Mouse (Mus musculus): ENCODE data around the gene Unc45b.
A peak's percentile ranks its signal among the peaks of the same experiment; 100 is the strongest.

Gene Unc45b

DNA sequence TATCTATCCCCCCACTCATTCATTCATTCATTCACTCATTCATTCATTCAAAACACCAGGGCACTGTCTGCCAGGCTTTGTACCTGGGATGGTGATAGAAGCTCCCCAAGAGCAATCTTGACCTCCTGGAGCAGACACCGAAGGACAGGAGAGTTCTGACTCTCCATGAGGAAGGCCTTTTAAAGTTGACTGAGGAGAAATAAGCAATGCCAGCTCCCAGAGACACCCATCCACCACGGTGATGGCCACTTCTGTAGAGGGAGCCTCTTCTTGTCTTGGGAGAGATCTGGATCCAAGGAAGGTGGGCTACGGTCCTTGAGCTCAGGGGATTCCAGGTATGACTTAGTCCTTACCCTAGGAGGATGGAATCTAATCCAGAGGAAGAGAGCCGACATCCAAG is at the start of gene Unc45b:
TSS of gene Unc45b (plus strand) at position 301 of the 400 bp plus-strand sequence.
- no peak for DNase-seq

DNA sequence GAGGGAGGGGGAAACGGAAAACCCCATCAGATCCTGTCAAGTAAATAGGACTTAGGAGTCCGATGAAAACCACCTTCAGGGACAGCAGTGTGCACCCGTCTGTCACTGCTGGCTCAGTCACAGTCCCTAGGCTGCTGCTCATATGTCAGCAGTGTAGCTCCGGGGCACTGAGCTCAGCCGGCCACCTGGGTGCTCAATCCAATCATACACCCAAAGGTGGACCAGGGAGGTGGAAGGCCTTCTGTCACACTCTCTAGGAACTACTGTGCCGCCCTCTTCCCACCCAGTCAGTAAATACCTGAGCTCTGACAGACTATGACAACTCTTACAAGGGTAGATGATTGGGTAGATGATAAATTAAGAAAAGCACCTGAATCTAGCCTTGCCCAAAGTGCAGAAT is 49.6 kb upstream of the Unc45b start:
- DNase-seq: no peak

DNA sequence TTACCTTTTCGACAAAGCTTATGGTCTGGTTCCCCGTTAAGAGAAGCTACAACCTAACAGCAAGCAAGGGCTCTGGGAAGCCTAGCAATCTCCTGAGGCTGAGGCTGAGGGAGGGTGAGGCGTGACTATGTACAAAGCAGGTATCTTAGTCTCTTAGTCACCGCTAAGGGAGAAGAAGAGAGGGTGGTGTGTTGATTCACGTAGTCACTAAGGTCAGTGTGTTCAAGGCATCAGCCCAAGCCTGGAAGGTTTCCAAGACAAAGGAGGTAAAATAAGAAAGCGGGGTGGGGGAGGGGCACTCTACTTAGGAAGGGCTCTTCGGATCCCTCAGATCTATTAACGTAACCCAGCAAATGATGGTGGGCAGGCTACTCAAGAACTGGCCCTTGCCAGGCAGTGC is 48.8 kb upstream of the Unc45b start:
- DNase-seq: no peak

DNA sequence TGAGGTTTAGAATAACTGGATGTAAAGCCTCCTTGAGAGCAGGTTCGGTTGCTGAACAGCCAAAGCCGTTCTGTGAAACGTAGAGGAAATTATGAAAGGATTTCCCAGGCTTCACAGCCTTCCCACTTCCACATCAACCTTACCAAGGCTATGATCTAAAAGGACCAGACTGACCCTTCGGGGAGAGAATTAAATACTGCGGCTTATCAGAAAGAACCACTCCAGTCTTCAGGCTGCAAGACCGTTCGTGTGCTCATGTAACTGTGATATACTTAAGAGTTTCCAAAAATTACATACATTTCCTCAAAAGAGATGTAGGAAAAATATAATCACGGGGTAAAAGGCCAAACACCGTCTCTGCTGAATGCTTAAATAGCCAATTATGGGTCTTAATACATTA is 47.7 kb upstream of the Unc45b start:
- no peak for DNase-seq

DNA sequence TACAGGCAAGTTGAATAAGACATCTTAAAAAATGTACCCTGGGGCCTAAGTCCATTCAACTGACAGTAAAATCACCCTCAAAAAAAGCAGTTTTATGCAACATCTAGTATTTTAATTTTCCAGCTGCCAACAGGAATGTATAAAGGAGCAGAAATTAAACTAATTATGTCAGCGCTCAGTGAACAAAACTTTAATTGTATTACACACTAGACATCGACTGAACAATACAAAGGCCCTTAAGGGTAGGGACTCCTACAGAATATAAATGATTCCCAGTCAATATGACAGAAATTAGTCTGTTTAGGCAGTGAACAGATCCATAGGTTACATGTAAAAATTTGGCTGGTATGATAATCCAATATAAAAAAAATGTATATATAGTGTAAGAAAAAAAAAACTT is 47.3 kb upstream of the Unc45b start:
- no peak for DNase-seq

DNA sequence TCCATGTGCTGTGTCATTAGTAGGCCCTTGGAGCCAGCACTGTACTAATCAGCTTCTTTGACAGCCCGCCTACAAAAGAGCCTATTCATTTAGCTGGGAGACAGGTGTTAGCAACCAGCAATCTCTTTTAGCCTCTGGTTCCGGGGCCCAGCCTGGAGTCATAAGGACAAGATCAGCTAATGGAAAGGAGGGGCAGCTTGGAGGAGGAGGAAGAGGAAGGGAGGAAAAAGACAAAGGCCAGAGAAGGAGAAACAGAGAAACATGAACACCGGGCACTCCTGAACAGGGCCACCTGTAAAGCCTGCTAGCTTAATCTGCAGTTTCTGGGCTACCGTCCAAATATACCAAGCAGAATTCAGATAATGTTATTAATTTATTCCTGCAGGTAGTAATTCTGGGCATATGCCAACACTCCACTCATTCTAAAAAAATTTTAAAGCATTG is 46.8 kb upstream of the Unc45b start:
- DNase-seq: no peak

DNA sequence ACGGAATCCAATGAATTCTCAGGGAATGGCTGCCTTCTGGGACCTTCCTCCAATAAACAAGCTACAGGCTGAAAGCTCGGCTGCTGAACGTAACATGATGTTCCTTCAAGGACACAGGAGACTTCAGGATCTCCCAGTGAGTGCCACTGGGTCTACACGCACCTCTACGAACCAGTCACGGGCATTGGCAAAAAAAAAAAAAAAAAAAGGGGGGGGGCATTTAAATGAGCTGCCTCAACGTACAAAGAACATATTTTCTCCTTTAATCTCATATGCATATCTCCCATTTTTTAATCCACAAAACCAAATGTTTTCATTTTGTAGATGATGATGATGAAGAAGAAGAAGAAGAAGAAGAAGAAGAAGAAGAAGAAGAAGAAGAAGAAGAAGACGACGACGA is 44.4 kb upstream of the Unc45b start:
- DNase-seq: no peak

DNA sequence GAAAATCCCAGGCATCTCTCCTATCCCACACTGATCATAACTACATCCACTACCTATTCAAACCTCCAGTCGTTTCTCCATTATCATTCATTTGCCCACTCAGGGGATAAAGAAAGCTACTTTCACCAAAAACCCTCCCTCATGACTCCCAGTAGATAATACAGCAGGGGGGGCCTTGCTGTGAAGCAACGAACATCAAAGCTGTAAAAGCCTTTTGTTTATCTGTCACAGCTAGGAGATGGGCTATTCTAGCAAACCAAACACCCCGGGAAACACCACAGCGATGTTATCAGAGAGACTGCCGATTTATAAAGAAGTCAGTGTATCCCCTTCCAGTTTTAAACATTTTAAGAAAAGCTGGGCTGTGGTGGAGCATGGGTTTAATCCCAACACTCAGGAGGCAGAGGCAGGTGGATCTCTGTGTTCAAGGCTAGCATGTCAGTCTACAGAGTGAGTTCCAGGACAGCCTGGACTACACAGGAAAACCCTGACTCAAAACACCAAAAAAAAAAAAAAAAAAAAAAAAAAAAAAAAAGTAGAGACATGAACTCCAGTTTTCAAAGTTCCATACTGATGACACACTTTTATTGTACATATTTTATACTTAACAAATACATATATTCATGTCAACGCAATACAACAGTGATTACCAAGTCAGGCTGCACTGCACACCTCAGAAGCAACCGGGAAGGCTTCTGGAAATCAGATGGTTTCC is 43.3 kb upstream of the Unc45b start:
- DNase-seq: no peak

DNA sequence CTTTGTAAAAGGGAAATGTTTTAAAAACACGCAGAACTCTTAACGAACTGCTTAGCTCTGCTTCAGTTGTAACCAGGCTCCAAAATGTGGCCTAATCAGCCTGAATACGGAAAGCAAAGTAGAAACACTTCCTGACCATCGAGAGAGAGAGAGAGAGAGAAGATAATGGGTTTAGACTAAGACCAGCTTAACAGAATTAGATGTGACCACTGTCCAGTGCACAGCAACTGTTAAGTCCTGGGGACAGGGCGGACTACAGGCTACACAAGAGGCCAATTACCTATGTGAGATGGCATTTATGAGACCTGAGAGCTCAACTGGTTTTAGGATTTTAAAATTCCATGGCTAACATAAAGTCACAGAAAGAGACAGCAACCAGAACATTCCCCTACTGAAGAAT is 42.4 kb upstream of the Unc45b start:
- no peak for DNase-seq

DNA sequence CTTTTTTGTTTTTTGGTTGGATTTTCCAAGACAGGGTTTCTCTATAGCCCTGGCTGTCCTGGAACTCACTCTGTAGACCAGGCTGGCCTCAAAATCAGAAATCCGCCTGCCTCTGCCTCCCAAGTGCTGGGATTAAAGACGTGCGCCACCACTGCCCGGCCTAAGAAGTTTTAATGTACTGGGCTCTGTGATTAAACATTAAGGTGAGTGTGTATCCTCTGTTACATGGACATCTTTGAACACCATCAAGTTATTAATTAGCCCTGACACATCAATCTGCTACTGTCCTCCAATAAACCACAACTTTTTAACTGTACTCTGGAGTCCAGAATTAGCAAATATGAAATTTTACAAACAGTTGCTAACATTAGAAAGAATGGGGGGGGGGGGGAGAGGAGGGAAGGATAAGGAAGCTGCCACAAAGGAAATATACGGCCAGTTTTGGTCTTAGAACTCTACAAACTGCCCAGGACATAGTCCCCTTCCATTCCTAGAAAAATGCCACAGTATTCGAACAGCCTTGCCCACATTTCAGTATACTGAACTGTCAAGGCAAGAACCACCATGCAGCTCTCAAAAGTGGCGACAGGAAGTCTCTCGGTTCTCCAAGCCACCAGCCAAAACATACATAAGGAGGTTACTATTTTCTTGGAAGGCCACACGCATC is 40.7 kb upstream of the Unc45b start:
- peak; percentile 11 for DNase-seq

DNA sequence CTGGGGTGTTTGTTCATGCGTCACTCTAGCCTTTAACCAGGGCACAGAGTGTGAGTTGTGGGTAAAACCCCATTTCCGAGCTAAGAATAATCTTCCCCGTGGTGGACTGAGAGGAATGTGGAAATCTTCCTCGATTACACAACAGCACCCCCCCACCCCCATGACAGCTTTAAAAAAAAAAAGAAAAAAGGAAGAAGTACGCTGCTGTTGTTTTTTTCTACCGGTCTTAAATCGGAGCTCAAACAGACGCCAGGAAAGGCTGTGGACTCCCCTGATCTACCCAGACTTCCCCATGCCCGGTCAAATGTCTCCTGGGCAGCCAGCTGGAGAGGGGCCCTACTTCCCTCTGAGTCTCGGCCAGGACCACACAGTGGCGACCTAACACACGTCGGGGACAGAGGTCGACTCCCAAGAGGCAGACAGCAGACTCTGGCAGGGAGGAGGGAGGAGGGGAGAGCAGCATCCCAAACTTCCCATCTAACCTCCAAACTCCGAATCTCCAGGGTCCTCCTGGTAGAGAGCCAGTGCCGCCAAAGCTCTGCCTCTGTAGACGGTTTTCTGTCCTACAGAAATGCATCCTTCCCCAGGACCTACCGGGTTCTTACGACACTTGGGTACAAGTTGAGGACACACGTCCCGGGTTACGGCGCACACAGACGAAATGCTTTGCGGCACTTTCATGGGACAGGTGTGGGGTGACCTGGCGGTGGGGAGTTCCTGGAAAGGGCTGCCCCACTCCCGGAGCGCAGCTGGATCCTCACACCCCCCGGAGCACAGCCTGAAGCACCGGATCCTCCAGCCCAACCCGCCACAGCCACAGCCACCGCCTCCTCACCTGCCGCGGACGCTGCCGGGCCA is 39.9 kb upstream of the Unc45b start:
- peak; percentile 27 for DNase-seq

DNA sequence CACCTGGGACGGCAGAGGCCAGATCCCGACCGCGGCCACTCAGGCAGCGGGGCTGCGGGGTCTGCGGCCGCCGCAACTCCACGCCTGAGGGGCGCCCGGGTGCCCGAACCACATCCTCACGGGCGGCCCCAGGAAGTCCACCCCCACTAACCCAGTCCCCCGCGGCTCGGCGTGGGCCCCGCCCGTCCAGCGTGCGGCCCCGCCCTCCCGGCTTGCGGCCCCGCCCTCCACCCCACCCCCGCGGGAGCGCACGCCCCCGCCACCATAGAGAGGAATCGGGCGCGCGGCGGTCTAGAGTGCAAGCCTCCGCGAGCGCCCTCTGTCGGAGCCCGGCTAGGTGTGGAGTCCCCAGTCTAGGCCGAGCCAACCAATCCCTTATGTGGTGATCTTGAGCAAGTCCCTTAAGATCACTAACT is 39.3 kb upstream of the Unc45b start, which contains the start of gene Rffl:
TSS of gene Rffl (minus strand) at position 180 of the 416 bp plus-strand sequence.
- DNase-seq: peak; percentile 93

DNA sequence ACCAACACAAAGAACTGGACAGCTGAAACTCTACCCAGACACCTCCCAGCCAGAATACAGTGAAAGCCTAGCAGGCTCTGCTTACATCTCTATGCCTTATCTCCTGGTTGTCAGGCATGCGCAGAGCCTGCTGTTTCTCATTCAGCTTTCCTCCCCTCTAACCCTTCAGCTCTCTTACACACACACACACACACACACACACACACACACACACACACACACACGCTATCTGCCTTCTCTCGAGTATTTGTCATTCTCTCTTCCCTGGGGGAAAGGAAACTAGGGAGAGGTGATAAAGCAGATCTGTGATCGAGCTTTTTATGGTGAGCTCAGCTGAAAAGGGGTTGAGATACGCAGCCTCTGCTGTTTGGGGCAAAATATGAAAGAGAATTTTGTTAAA is 35.4 kb upstream of the Unc45b start:
- no peak for DNase-seq

DNA sequence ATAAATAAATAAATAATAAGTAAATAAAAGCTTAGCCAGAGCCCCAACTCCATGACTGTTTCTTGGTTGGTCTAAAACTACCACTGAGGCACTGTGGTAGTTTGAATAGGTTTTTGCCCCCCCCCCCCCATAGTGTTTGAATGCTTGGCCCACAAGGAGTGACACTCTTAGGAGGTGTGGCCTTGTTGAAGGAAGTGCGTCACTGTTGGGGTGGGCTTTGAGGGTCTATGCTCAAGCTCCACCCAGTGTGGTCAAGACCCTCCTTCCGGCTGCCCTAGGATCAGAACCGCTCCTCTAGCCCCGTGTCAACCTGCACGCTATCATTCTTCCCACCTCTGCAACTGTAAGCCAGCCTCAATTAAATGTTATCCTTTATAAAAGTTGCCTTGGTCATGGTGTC is 34.7 kb upstream of the Unc45b start:
- DNase-seq: no peak

DNA sequence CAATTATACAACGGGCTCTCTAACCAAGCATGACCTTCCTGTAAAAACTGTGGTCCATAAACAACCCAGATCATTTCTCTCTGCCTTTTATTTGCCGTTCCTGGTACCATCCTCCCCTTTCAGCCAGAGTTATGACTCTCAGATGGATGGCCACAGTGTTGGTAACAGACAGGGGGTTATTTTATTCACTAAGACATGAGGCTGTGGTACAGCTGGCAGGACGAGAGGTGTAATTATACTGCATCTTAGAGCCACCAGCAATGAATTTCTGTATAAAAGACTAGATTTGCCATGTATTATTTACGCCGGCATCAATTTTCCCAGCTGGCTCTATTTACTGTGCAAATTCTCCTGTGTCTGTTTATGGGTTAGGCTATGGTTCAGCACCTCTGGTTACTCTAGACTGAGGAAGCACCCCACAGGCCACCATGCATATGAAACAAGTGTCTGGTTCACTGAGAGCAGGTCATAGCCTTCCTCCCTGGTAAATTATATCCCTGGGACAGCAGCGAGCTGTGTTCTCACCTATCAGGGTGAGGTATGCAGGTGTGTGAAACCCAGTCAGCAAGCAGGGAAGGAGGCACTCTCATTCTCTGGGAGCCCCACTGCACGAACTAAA is 32.5 kb upstream of the Unc45b start:
- DNase-seq: no peak

DNA sequence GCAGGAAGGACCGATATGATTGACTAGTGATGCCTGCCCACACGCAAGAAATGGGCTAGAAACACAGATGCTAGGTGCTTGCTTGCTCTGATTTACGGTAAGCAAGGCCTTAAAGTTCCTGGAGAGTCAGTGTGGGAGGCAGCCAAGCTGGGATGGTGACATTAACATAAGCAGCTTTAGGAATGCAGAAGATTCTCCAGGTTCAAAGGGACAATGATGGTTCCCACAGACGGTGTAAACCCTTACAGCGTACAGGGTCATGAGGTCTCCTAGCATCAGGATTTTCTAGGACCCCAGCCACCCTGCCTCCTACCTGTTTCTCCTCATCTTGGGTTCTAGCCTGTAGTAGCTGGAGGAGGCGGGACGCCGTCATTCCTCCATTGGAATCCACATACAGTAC is 27.2 kb upstream of the Unc45b start:
- DNase-seq: no peak

DNA sequence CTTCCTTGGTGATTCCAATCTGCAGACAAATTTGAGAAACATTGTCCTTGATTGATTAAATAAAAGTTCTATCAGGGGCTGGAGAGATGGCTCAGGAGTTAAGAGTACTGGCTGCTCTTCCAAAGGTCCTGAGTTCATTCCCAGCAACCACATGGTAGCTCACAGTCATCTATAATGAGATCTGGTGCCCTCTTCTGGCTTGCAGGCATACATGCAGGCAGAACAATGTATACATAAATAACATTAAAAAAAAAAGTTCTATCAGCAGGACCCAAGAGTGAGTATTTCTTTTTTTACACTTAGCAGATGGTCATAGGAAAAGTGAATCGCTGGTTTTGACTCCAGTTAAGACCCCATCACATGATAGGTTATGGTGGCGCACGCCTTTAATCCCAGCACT is 23.8 kb upstream of the Unc45b start:
- no peak for DNase-seq

DNA sequence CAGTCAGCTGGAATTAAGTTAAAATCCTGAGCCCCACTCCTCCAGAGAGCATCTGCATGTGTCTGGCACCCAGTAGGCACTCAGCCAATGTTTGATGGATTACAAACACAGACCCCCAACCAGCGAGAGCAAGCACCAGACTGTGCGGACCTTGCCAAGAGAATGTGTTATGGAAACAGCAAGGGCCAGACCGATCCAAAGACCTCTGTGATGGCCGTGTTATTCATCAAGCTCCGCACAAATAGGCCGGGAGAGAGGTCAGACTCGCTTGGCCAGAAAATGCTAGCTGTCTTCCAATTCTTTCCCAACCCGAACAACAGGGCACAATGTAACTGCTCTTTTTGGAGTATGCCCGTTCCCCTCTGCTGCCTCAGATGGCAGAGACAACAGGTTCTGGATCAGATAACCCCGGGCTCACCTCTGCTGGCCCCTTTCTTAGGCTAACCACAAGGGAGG is 21.8 kb upstream of the Unc45b start:
- DNase-seq: no peak

DNA sequence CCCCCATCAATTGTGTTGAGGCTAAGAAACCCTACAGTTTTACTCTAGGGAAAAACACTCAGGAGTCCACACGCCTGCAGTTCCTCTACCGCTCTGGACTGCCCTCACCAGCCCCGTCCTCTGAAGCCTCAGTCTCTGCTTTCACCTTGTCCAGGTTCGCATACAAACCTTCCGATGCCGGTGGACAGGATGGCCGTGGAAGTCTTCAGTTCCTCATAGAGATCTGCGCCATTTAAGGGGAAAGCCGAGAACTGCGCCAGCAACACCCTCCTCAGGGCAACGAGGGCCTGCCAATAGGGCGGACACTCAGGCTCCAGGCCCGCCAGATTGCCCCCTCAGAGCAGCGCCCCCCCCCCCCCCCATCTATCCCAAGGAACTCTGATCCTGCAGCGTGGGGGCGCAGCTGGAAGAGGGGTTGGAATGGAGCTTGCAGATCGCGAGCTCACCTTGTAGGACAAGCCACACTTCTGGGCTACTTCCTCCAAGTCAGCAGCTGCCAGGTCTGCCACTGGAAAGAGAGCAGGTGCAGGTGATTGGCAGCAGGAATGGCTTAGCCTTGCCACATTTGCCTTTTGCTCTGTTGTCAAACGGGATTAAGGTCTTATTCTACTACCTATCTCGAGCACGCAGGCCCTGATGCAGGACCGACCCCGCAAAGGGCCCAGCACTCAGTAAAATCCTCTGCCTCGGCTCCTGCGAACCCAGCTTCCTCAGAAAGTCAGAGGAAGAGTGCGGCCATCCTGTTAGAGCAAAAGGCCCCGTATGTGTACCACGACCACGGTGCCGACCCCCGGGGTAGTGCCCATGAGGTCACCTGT is 20.6 kb upstream of the Unc45b start:
- peak; percentile 27 for DNase-seq

DNA sequence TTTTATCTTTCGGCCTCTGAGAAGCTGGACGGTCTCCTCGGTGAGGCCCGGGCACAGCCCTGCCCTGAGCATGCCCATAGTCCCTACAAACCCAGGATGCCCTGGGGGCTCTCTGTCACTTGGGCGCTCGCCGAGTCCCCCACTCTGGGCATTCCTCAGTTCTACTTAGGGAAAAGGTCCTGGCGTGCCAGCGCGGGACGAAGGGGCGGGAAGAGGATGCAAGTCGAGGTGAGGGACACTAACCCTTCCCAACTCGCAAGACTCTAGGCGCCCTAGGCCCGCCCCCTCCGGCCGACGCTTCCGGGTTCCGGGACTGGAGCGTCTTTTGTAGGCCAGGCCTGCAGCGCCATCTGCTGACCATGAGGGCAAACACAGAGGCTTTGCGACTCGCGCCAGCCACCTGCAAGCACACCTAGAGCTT is 20.0 kb upstream of the Unc45b start, which contains the start of gene Rad51d:
TSS of gene Rad51d (minus strand) at position 273 of the 421 bp plus-strand sequence.
- DNase-seq: peak; percentile 94

DNA sequence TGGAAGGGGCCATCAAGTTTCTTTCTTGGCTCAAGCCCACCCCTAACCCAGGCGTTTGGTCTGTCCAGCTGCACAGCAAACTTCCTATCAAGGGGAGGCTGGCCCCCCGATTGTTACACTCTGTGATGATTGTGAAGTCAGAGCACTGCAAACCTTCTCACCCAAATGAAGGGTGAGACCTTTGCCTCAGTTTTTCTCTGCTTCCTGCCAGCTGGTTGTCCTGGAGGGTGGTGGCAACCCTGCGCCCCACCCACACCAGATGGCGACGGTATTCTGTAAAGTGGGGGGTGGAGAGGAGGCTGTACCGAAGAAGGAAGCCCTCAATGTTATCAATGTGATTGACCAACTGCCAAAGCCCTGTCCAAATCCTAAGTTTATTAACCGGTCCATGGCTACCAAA is 18.4 kb upstream of the Unc45b start, which contains the start of gene Fndc8:
TSS of gene Fndc8 (plus strand) at position 189 of the 400 bp plus-strand sequence.
- no peak for DNase-seq

DNA sequence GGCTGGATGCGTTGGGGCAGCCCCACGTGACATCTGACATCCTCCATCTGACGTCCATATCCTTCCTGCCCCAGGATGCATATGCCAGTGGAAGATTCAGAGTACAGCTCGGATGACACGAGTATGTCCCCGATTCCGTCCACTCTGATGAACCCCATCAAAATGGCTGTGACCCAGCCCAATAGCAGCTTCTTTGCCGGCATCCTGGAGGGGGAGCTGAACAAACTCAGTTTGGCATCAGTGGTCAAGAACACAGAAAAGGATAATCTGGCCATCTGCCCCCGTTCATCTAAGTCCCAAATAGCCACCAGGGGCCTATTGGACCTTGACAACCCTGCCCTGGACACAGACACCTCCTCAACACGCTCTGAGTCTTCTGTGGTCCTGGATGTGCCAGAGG is 12.9 kb upstream of the Unc45b start:
- no peak for DNase-seq
